Mouse (Mus musculus) neural tube, embryonic 12.5 days (tissue): ENCODE data around the gene Fam71b. TPM values are rescaled to one million over a fixed set of nuclear protein-coding genes. Genes with fewer than 3 reads are reported as not detected.

Experiments used
- ATAC-seq: fragments of 200-750 bp; cut with Nextera tagmentation; 2 replicates; pipeline ENCODE4 v1.8.0; 2017; ENCODE audit warnings: low read depth, mild to moderate bottlenecking, moderate TSS enrichment, moderate library complexity; ENCODE audit not compliant: low FRiP score
- H3K27ac ChIP-seq: fragments of 300-500 bp; sonication (generic); 2 replicates; pipeline ENCODE4 v1.5.1; 2016
- H3K27me3 ChIP-seq: fragments of 300-500 bp; sonication (generic); replicated peaks from 2 replicates; pipeline ENCODE4 v1.6.1; 2016; ENCODE audit warnings: mild to moderate bottlenecking
- H3K36me3 ChIP-seq: fragments of 300-500 bp; sonication (generic); 2 replicates; pipeline ENCODE4 v1.6.1; 2016; ENCODE audit warnings: mild to moderate bottlenecking
- H3K4me1 ChIP-seq: fragments of 300-500 bp; sonication (generic); 2 replicates; pipeline ENCODE4 v1.6.1; 2016
- H3K4me2 ChIP-seq: fragments of 300-500 bp; sonication (generic); replicated peaks from 2 replicates; pipeline ENCODE4 v1.6.1; 2016; ENCODE audit warnings: mild to moderate bottlenecking
- H3K4me3 ChIP-seq: fragments of 300-500 bp; sonication (generic); 2 replicates; pipeline ENCODE4 v1.5.1; 2016
- H3K9ac ChIP-seq: fragments of 300-500 bp; sonication (generic); 2 replicates; pipeline ENCODE4 v1.6.1; 2016; ENCODE audit warnings: mild to moderate bottlenecking
- H3K9me3 ChIP-seq: fragments of 300-500 bp; sonication (generic); 2 replicates; pipeline ENCODE4 v1.6.1; 2016; ENCODE audit warnings: mild to moderate bottlenecking
- WGBS: fragments of 180-500 bp; shearing (Covaris S2); methylation state at CpG from one replicate; pipeline ENCODE4 v1.1.7; 2016; 5-methylcytosine and 5-hydroxymethylcytosine counted together
- polyA plus RNA-seq: library from polyadenylated mRNA; unstranded; fragments of >200 nt; fragmentation: Nextera tagmentation; extraction: Ambion mirVana; gene quantifications from 2 replicates; pipeline ENCODE4 v1.2.1, GENCODE M21; 2016

Gene Fam71b
- polyA plus RNA-seq, 1 experiment from 2014 or later, result not detected

- H3K9ac ChIP-seq, result no peak overlapping the region
- no peaks in the 10 kb centered on the region for H3K9me3 ChIP-seq
- H3K4me1 ChIP-seq, result no peaks in the 10 kb centered on the region
- no peaks in the 10 kb centered on the region for H3K36me3 ChIP-seq
- no peak overlapping the region for H3K27ac ChIP-seq
- H3K4me2 ChIP-seq, result no peak overlapping the region
- H3K27me3 ChIP-seq, result no peaks in the 10 kb centered on the region
- no peak overlapping the region for H3K4me3 ChIP-seq
- 90% methylated on average over 8 of the region's 8 CpGs for WGBS
- ATAC-seq, result no peak
These were observed 25.1 kb upstream of the Fam71b start for GRCm38 (mm10) chr11:46371250-46371649.

- 88% methylated on average over 8 of the region's 8 CpGs for WGBS
- no peak overlapping the region for H3K4me3 ChIP-seq
- H3K4me2 ChIP-seq, result no peak overlapping the region
- no peaks in the 10 kb centered on the region for H3K36me3 ChIP-seq
- no peaks in the 10 kb centered on the region for H3K4me1 ChIP-seq
- H3K27me3 ChIP-seq, result no peaks in the 10 kb centered on the region
- no peak overlapping the region for H3K27ac ChIP-seq
- no peak overlapping the region for H3K9ac ChIP-seq
- H3K9me3 ChIP-seq, result no peaks in the 10 kb centered on the region
- no peak for ATAC-seq
These were observed 23.9 kb upstream of the Fam71b start for GRCm38 (mm10) chr11:46372331-46372953.

- no peak overlapping the region for H3K4me3 ChIP-seq
- no peaks in the 10 kb centered on the region for H3K9me3 ChIP-seq
- 86% methylated on average over 13 of the region's 13 CpGs for WGBS
- no peaks in the 10 kb centered on the region for H3K36me3 ChIP-seq
- H3K4me1 ChIP-seq, result no peaks in the 10 kb centered on the region
- no peak overlapping the region for H3K4me2 ChIP-seq
- no peak overlapping the region for H3K9ac ChIP-seq
- no peak for ATAC-seq
- H3K27ac ChIP-seq, result no peak overlapping the region
- no peaks in the 10 kb centered on the region for H3K27me3 ChIP-seq
These were observed 23.0 kb upstream of the Fam71b start for GRCm38 (mm10) chr11:46373071-46374030.

- Histone ChIP-seq H3K9ac (no peak overlapping the region), H3K36me3 (no peaks in the 10 kb centered on the region), H3K27me3 (no peaks in the 10 kb centered on the region), H3K9me3 (no peaks in the 10 kb centered on the region), H3K4me2 (no peak overlapping the region), H3K4me3 (no peak overlapping the region), H3K27ac (no peak overlapping the region), H3K4me1 (no peaks in the 10 kb centered on the region)
- ATAC-seq, result no peak
- WGBS, result 85% methylated on average over 8 of the region's 8 CpGs
These were observed 21.3 kb upstream of the Fam71b start for GRCm38 (mm10) chr11:46375015-46375414.

- no peaks in the 10 kb centered on the region for H3K4me1 ChIP-seq
- H3K4me3 ChIP-seq, result no peak overlapping the region
- no peak for ATAC-seq
- no peak overlapping the region for H3K9ac ChIP-seq
- H3K36me3 ChIP-seq, result no peaks in the 10 kb centered on the region
- WGBS, result 92% methylated on average over 1 of the region's 1 CpGs
- no peak overlapping the region for H3K27ac ChIP-seq
- H3K9me3 ChIP-seq, result no peaks in the 10 kb centered on the region
- H3K27me3 ChIP-seq, result no peaks in the 10 kb centered on the region
- H3K4me2 ChIP-seq, result no peak overlapping the region
These were observed 19.0 kb upstream of the Fam71b start for GRCm38 (mm10) chr11:46377316-46377715.

- ATAC-seq, result no peak
- Histone ChIP-seq H3K27me3 (no peaks in the 10 kb centered on the region), H3K4me3 (no peak overlapping the region), H3K9ac (no peak overlapping the region), H3K27ac (no peak overlapping the region), H3K4me2 (no peak overlapping the region), H3K9me3 (no peaks in the 10 kb centered on the region), H3K36me3 (no peaks in the 10 kb centered on the region), H3K4me1 (no peaks in the 10 kb centered on the region)
- 94% methylated on average over 8 of the region's 8 CpGs for WGBS
These were observed 18.3 kb upstream of the Fam71b start for GRCm38 (mm10) chr11:46377819-46378782.

GRCm38 (mm10) chr11:46380097-46380675 is 16.2 kb upstream of the Fam71b start:
- no peak overlapping the region for H3K9ac ChIP-seq
- H3K4me2 ChIP-seq, result no peak overlapping the region
- H3K4me1 ChIP-seq, result no peaks in the 10 kb centered on the region
- no peak overlapping the region for H3K4me3 ChIP-seq
- WGBS, result 87% methylated on average over 7 of the region's 7 CpGs
- H3K27me3 ChIP-seq, result no peaks in the 10 kb centered on the region
- H3K27ac ChIP-seq, result no peak overlapping the region
- ATAC-seq, result no peak
- H3K9me3 ChIP-seq, result no peaks in the 10 kb centered on the region
- no peaks in the 10 kb centered on the region for H3K36me3 ChIP-seq

GRCm38 (mm10) chr11:46382466-46382865 is 13.9 kb upstream of the Fam71b start:
- Histone ChIP-seq H3K36me3 (no peaks in the 10 kb centered on the region), H3K27ac (no peak overlapping the region), H3K27me3 (no peaks in the 10 kb centered on the region), H3K9ac (no peak overlapping the region), H3K4me3 (no peak overlapping the region), H3K9me3 (no peaks in the 10 kb centered on the region), H3K4me2 (no peak overlapping the region), H3K4me1 (no peaks in the 10 kb centered on the region)
- WGBS, result 90% methylated on average over 4 of the region's 4 CpGs
- ATAC-seq, result no peak

GRCm38 (mm10) chr11:46384925-46385324 is 11.4 kb upstream of the Fam71b start:
- no peak overlapping the region for H3K4me2 ChIP-seq
- H3K27ac ChIP-seq, result no peak overlapping the region
- WGBS, result 70% methylated on average over 2 of the region's 2 CpGs
- H3K36me3 ChIP-seq, result no peaks in the 10 kb centered on the region
- H3K4me3 ChIP-seq, result no peak overlapping the region
- no peaks in the 10 kb centered on the region for H3K27me3 ChIP-seq
- no peak overlapping the region for H3K9ac ChIP-seq
- ATAC-seq, result no peak
- H3K4me1 ChIP-seq, result no peaks in the 10 kb centered on the region
- H3K9me3 ChIP-seq, result no peaks in the 10 kb centered on the region

- no peaks in the 10 kb centered on the region for H3K36me3 ChIP-seq
- H3K9me3 ChIP-seq, result no peaks in the 10 kb centered on the region
- no peaks in the 10 kb centered on the region for H3K27me3 ChIP-seq
- H3K4me1 ChIP-seq, result no peaks in the 10 kb centered on the region
- no peak overlapping the region for H3K27ac ChIP-seq
- no peak overlapping the region for H3K4me3 ChIP-seq
- ATAC-seq, result no peak
- WGBS, result 87% methylated on average over 8 of the region's 8 CpGs
- no peak overlapping the region for H3K9ac ChIP-seq
- no peak overlapping the region for H3K4me2 ChIP-seq
These were observed 9.8 kb upstream of the Fam71b start for GRCm38 (mm10) chr11:46386556-46386955.

GRCm38 (mm10) chr11:46387061-46387460 is 9.3 kb upstream of the Fam71b start:
- Histone ChIP-seq H3K27ac (no peak overlapping the region), H3K4me1 (no peaks in the 10 kb centered on the region), H3K27me3 (no peaks in the 10 kb centered on the region), H3K4me3 (no peak overlapping the region), H3K36me3 (no peaks in the 10 kb centered on the region), H3K9ac (no peak overlapping the region), H3K9me3 (no peaks in the 10 kb centered on the region), H3K4me2 (no peak overlapping the region)
- WGBS, result 90% methylated on average over 8 of the region's 8 CpGs
- ATAC-seq, result no peak
